Mouse (Mus musculus) liver, embryonic 14.5 days (tissue): ENCODE data around the gene 4931422A03Rik.

Experiments
- CTCF ChIP-seq: IDR thresholded peaks from 2 replicates; pipeline ENCODE4 v1.5.1; 2016; ENCODE audit warnings: antibody characterized with exemption, low read depth, control low read depth
- EP300 ChIP-seq: IDR thresholded peaks from 2 replicates; pipeline ENCODE4 v1.6.1; 2016; ENCODE audit warnings: antibody characterized with exemption, low read depth

DNA sequence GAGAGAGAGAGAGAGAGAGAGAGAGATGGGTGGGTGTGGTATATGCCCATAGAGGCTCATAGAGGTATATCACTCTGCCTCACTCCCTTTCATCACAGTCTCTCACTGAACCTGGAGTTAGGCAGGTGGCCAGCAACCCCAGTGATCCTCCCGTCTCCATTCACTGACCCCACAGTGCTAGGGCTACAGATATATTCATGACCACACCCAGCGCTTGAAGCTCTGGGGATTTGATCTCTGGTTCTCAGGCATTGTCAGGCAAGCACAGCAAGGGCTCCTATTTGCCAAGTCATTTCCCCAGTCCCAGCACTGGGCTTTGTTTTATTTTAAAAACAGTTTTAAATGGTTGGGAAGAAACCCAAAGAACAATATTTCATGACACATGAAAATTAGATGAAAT lies 96.1 kb downstream of the 4931422A03Rik start:
- TF ChIP-seq CTCF (no peak), EP300 (no peak)
